Mouse (Mus musculus) C2C12 (cell line): ENCODE data around the gene Bricd5.

Source experiments
- CTCF ChIP-seq: IDR thresholded peaks from one replicate; pipeline ENCODE4 v1.5.1; 2011; ENCODE audit not compliant: control insufficient read depth, insufficient read depth, insufficient read length
- FOSL1 ChIP-seq: IDR thresholded peaks from one replicate; pipeline ENCODE4 v1.8.0; 2011; ENCODE audit warnings: mild to moderate bottlenecking, low read length; ENCODE audit not compliant: poor library complexity, insufficient read depth, severe bottlenecking
- MAX ChIP-seq: IDR thresholded peaks from one replicate; pipeline ENCODE4 v1.6.1; 2011; ENCODE audit warnings: mild to moderate bottlenecking, control low read depth
- USF1 ChIP-seq: IDR thresholded peaks from one replicate; pipeline ENCODE4 v1.6.1; 2011; ENCODE audit warnings: low read depth, mild to moderate bottlenecking, control low read depth, moderate library complexity

DNA sequence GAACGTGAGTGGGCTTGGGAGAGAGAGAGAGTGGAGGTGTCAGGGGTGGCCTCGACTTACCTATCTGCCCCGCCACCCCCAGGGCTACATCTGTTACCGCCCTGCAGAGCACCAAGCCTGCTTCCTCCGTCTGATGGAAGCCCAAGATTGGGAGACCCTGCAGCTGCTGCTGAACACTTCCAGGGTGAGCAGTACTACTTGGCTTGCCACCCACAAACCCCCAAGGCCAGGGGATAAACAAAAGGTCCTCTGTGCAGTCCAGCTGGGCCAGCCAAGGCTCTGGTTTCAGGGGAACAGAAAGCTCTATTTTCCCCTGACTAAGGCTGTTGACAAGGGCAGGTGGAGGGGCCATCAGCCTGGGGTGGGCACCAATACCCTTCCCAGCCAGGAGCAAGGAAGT is 873 bp downstream of the Bricd5 start:
- TF ChIP-seq USF1 = no peak
- no peak for TF ChIP-seq CTCF
- no peak for TF ChIP-seq MAX
- no peak for TF ChIP-seq FOSL1
